Mouse (Mus musculus) gastrocnemius, postnatal 14 days (tissue): Measurements from ENCODE around the gene Tns1. TPM values are rescaled to one million over a fixed set of nuclear protein-coding genes. Genes with fewer than 3 reads are reported as not detected.
A peak's percentile ranks its signal among the peaks of the same experiment; 100 is the strongest.
"Not testable (repeated sequence)": the region's sequence is repeated elsewhere in the genome, so short reads cannot be mapped to it uniquely, and the experiment has no call there.

Source experiments
- DNase-seq: peaks from one replicate; pipeline ENCODE4 v3.0.0; 2021; ENCODE audit warnings: mixed read lengths
- intact Hi-C: fragments of 180-260 bp; cut with DNase I; formaldehyde crosslinking; loops from one replicate; pipeline ENCODE4 v1.15.1; 2025; ENCODE audit warnings: low total_unique reads
- long read RNA-seq, 2 experiments: library from polyadenylated mRNA; stranded (forward); transcript quantifications; one replicate each; pipeline ENCODE4 v2.0.0; 2021
- total RNA-seq, 2 experiments: library from RNA; stranded (reverse); gene quantifications; 2 replicates each; pipeline ENCODE4 v1.2.3; 2021

The Tns1 gene
- total RNA-seq, result 100 to 1,000 TPM; 176 to 217 TPM
- long read RNA-seq, experiment 1, partial matches to known transcripts, result 1 of 46 reads
- long read RNA-seq, experiment 1, other reads (novel, unspliced or antisense), result 45 of 46 reads
- long read RNA-seq, experiment 2, partial matches to known transcripts, result 5 of 64 reads
- long read RNA-seq, experiment 2, other reads (novel, unspliced or antisense), result 59 of 64 reads

DNA sequence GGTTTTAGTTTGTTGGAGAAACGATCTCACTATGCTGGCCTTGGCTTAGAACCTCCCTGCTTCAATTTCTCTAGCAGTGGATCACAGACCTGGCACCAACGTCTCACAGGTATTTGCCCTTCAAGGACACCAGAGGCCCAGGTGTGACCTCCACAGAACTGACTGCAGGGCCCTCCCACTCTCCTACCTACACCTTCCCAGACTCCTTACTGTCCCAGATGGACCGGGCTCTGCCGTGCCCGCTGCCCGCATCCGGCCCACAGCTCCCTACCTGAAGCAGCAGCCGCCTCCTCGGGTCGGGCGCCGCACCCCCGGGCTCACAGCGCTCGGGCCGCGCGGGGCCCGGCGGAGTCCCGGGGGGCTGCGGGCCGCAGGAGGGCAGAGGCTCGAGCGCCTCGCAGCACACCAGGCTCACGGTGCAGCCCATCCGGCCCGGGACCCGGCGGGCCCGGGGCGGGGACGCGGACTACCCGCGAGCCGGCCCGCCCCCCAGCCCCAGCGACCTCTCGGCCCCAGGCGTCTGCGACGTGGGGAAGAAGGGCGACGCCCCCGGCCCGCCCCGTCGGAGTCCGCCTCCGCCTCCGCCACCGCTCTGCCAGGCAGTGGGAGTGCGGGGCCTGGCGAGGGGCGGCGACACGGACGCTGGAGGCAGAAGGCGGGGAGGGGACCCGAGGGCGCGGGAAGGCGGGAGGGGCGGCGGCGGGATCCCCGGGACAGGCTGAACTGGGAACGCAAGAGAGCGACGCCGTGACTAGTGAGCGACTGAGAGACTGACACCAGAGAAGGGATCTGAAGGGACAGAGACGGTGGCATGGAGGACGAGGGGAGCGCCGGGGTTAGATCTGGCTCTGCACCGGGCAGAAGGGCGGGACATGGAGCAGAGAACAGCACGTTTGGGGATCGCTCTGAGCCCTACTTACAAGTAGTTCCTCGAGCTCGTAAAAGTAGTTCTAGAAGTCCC lies at the start of gene Tns1:
Gene Tns1, minus strand, starts transcription at position 429 of the 961 bp plus-strand sequence.
- intact Hi-C loops, result loop anchor here (5.0 kb wide), 1 partner anchor 222 kb away; no protein-coding TSS in a partner anchor
- DNase-seq, result peak; percentile 49

DNA sequence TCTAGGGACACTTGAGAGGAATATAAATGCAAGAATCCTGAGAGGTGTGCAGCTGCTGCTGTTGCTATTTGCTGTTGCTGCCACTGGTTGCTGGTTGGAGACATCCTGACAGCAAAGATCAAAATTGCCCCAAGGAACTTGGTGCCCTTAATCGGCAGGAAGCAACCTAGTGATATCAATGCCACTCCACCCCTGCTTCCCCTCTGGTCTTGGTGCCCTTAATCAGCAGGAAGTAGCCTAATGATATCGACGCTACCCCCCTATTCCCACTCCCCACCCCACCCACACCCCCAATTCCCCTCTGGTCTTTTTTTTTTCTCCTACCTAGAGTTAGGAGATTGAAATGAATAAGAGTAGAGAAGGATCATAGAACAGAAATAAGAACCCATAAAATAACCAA lies 48.5 kb upstream of the Tns1 start:
- no peak for DNase-seq
- intact Hi-C loops, result no loop called here

DNA sequence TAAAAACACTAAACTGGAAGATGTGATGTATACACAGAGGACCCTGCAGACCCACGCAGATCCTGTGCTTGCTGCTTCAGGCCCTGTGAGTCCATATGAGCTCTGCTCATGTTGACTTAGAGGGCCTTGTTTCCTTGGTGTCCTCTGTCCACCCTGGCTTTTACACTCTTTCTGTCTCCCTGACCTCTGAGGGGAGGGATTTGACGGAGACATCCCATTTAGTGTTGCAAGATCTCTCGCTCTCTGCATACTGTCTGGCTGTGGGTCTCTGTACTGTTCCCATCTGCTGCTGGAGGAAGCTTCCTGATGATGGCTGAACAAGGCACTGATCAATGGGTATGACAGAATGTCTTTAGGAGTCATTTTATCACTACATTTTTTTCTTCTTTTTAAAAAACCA lies 45.5 kb upstream of the Tns1 start:
- intact Hi-C loops, result no loop called here

DNA sequence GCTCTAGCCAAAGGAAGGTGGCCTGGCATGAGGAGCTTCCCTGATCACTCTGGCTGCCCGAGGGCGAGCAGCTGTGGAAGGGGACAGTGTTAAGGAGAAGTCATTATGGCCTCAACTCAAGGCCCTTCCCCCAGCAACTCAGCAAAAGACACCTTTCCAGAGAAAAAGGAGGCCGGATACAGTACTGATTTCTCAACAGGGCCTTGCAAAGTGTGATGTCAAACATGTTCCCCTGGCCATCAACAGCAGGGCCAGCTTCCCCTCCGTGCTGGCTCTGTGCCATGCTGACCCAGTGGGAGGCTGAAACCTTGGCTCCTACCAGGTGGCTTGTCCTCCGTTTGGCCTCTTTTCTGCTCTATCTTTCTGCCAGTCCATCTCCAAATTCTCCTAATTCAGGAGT lies 42.9 kb upstream of the Tns1 start:
- DNase-seq, result no peak

More for the DNA sequence above, 45.5 kb upstream of the Tns1 start:
- no peak for DNase-seq

DNA sequence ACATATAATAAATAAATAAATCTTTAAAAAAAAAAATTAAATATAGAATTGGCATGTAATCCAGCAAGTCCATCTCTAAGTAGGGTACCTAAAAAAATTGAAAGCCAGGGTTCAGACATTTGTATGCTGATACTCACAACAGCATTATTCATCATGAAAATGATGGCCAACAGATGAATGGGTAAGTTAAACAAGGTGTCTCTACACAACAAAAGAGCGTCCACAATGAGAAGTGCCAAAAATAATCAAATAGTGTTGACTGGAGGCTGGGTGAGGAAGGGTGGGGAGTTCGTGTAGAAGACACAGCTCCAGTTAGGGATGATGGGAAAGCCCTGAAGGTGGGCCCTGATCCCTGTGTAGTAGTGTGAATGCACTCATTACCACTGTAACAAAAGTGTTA lies 35.8 kb upstream of the Tns1 start:
- intact Hi-C loops, result no loop called here
- no peak for DNase-seq

More for the DNA sequence above, 42.9 kb upstream of the Tns1 start:
- intact Hi-C loops, result no loop called here

DNA sequence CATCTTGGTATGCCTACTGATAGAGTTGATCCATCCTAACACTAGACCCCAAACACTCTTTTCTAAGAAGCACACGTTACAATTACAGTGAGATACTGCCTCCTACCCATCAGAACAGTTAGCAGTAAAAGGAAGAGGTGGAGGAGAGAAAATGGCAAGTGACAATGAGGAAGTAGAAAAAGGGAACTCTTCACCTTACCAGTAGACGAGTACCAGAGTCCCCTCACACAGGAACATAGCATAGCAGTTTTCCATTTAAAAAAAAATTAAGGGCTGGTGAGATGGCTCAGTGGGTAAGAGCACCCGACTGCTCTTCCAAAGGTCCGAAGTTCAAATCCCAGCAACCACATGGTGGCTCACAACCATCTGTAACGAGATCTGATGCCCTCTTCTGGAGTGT lies 35.4 kb upstream of the Tns1 start:
- DNase-seq, intact Hi-C loops: not testable (repeated sequence)

DNA sequence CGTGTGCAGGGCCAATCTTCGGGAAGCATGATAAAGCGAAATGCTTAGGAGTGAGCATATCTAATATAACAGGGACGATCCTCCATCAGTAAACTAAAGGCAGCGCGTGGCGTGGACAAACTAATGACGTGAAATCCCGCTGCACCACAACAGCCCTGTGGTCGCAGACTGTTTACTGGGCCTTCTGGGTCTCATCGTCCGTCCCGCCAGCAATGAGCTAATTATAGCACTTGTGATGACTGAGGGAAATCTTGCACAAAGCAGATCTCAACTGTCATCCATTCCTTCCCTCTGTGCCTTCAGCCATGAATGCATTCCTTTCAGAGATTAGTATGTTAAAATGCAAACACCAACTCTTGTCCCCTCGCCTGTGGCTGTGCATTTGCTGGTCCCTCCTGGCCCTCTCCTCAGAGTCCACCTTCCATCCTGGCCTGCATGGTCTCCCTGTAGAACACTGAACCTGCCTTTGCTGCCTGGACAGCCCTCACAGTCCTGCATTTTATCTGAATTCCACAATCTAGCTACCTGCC lies 32.2 kb upstream of the Tns1 start:
- intact Hi-C loops, result no loop called here
- no peak for DNase-seq

DNA sequence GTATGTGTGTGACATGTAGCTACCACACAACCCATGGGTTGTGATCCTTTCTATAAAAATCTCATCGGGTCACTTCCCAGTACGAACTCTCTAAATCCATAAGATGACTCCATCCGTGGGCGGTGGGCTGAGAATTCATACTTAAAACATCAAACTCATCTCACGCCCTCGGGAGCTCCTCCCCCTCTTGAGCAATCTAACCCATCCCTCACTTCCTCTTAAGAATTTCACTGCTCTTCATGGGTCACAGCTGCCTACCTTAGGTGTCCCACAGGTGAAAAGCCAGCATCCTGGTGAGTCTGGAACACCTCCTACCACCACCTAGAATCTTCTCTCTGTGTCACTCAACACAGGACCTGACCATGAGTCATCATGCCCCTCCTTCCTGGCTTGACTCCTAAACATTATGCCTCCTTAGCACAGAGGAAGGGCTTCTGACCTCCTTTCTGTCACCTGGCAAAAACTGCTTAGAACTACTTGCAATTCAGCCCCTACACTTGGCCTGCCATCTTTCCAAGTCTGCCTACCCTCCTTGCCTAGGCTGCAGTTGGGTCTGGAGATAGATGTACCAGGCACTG lies 31.3 kb upstream of the Tns1 start:
- intact Hi-C loops, result no loop called here
- no peak for DNase-seq

DNA sequence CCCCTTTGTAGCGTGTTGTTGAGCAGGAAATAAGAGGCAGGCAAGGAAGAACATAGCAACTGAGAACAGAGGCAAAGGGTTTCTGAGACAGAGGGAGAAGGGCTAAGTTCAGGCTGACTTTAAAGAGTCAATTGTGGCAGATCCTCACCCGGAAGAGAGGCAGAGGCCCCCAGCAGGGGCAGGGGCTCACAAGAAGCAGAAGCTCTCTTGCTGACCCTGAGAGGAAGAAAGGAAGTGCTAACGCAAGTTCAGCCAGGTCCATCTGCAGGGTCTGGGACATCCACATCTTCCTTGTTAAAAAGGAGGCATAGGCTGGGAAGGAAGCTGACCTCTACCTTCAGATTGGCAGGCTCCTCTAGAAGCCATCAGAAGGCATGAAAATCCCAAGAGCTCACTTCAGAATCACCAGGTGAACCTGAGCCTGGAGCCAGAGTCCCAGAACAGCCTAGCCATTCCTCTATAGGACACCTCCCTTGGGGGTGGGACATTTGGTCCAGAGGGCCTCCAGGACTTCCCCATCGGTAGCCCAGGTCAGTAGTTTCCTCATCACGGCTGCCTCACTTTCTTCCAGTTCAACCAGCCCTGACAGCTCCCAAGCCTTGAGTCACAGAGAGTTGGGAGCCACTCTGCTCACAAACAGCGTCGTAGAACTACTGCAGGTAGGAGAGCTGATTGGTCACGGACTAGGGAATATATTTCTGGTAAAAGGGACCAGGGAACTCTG lies 29.4 kb upstream of the Tns1 start, which contains the start of gene Cxcr2:
Gene Cxcr2, plus strand, starts transcription at position 529 of the 724 bp plus-strand sequence.
- DNase-seq, result no peak
- intact Hi-C loops, result no loop called here

DNA sequence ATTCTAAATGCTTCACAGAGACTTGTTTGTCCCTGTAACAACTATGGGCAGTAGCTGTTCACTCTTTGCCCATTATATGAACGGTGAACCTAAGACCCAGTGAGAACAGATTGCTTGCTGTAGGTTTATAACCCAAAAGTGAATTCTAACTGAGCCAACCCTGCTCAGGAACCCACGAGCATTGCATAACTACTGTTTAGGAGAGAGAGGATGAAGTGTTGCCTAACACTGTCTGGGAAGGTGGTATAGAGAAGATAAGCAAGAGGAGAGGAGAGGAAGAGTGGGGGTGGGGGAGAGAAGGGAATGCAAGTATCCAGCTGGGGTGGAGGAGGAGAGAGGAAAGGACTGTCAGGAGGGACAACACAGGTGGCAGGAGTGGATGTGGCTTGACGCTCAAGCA lies 26.8 kb upstream of the Tns1 start:
- no peak for DNase-seq

DNA sequence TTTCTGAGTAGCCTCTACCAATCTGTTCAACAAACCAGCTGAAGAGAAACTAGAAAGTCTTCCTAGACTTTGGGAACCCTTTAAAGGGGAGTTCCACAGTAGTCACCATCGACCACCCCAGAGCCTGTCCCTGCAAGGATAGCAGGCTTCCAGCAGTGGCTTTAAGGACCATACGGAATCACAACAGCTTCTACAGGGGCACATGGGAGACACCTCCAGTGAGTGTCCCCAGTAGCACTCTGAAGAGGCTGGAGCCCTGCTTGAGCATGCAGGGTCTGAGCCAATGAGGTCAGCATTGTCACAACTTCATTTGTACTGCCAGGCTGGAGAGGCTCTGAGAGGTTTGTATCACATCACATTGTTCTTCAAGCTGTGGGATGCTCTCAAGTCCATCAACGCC lies 25.9 kb upstream of the Tns1 start:
- no peak for DNase-seq
- intact Hi-C loops, result no loop called here

More for the DNA sequence above, 26.8 kb upstream of the Tns1 start:
- intact Hi-C loops, result no loop called here

DNA sequence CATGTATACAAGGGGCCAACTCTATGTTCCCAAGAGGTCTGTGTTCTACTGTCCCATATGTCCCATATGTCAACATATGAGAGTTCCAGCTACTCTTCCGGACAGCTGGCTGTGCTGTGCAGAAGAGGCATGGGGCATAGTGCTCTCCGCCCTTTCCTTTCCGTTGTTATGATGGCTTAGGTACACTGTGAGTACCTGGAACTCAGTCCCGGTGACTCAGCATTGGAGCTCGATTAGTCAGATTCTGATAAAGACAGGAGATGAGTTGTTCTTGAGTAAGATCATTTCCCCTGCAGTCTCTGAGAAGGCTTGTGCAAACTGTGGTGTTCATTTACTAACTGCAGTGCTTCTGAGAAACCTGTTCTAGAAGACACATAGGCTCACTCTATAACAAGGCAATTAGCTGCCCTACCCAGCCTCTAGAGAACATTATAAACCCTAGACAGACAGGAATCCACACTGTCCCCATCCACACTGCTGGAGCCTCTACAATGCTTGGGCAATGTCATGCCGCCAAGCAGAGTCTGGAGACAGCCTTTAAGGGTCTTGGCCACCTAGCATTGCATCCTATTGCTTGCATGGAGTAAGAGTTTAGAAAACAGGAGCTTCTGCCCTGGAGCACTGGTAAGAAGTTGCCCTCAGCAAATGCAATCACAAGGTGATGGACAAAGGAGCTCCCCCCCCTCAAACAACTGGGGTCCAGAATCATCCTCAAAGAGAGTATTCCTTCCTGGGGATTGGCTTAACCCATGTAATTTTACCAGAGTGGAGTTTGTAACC lies 25.0 kb upstream of the Tns1 start:
- intact Hi-C loops, result no loop called here
- DNase-seq, result no peak

DNA sequence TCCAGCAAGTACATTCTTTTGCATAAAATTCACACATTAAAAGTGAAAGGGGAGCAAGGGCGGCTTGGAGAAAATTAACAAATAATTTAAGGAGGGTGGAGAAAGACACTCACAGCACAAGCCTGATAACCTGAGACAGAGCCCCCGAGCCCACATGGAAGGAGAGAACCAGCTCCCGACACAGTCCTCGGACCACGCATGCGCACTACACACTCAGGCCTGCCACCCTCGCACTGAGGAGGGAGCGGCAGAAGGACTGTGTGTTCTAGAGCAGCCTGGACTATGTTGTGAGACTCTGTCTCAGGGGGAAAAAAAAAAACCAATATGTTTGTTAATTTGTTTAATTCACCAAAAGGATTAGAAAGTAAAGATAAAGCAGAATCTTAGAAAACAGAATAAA lies 17.5 kb upstream of the Tns1 start:
- DNase-seq, result no peak
- intact Hi-C loops, result no loop called here

DNA sequence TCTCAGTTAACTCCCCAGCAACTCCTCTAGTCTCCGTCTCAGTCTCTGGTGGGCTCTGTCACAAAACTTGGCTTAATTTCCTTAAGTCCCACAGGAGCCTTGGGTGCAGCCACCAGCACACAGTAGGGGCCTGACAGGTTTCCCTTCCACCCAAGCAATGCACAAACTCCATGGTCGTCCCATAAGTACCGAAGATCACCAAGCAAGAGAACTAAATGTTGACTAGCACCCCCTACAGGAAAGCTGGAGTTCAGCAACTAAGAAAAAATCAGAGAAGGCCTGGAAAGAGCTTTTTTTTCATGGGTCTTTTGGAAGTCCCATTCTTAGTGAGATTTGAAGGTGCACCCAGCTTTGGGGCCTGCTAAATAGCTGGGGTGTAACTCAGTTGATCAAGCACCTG lies 15.2 kb upstream of the Tns1 start:
- no peak for DNase-seq
- intact Hi-C loops, result no loop called here

DNA sequence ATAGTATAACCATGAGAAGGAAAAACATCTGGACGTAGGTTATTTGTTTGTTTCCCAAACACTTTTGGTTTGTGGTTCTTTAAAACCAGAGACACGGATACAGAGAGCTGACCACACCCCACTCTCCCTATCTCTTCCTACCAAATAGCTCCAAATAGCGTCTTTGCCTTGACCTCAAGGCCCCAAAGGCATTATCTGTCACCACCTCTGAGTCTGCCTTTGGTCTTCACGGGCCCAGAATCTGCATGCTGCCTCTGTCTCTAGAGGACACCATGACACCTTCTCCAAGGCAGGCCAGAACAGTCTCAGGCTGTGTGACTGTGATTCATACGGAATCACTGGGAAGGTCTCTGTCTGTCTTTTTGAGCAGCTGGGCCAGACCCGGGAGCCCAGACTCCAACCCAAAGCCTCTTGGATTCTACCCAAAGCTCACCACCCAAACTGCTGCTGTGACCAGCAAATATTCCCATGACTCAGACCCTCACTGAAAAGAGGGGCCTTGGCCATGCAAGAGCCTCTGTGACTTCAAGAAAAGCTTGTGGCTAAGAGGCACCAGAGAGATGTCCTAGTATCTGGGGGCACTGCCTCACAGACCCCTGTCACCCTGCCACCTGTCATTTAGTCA lies 11.2 kb upstream of the Tns1 start:
- DNase-seq, result no peak
- intact Hi-C loops, result no loop called here

DNA sequence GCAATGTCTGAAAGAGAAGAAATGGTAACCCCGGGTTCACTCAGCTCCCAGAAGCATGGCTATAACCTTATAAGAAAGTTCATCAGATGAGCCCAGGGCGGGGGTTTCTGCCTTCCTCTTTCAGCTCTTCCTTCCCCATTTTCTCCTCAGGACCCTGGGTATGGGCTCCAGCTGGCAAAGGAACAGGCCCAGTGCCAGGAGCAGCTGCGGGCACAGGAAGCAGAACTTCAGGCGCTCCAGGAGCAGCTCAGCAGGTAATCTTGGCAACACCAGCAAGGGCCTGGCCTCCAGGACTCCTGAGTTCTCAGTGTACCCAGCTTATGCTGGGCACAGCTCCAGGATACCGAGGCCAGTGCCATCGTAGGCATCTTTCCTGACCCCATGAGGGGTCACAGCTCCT lies 9.7 kb upstream of the Tns1 start:
- intact Hi-C loops, result no loop called here
- DNase-seq, result no peak

DNA sequence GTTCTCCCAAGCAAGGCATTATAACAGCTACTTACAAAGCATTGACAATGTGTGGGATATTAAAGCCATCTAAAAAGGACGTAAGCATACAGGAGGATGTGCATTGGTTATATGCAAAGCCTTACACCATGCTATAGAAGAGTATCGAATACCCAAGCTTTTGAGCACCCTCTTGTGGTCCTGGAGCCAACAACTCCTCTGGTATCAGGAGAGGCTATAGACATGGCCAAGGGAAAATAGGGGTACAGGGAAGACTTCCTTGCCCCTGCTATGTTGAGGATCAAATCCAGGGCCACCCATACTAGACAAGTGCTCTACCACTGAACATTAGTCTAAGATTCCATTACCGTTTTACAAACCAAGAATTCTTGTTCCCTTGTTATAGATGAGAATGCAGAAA lies 7.8 kb upstream of the Tns1 start:
- no peak for DNase-seq
- intact Hi-C loops, result no loop called here

DNA sequence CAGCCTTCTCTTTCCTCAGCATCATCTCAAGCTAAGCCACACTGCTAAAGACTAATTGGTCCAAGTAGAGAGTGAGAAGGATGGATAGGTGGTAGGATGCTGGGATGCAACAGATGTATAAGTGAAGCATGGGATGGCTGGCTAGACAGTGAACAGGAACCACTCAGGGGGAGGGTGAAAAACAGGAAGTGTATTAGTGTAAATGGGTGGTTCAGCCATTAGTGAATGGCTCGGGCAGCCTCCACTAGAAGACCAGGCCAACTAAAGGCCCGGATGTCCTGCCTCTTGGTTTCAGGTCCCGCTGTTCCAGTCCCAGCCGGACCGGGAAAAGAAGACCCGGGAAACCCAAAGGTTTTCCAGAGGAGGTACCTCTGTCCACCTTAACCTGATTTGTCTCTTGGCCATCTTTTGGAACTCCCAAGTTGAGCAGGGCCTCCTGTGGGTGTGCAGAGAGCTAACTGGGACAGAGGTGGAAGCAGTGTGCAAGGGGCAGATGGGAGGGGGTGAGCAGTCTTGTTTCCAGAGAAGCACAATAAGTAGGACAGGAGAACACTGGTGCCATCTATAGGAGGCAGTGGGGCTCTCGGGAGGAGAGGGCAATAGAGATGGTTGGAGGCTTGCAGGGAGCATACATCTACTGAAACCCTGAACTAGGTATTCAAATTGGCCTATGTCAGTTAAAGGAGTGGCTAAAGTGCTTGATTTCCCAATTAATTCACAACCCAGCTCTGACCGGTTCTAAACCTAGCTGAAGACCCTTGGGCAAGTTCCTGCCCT lies 6.8 kb upstream of the Tns1 start:
- no peak for DNase-seq
- intact Hi-C loops, result no loop called here
